Mouse (Mus musculus): Measurements from ENCODE around the gene H2afv. TPM values are rescaled to one million over a fixed set of nuclear protein-coding genes. Genes with fewer than 3 reads are reported as not detected.
"Not testable (repeated sequence)": the region's sequence is repeated elsewhere in the genome, so short reads cannot be mapped to it uniquely, and the experiment has no call there.

H2afv gene
- polyA plus RNA-seq, 1 experiment from 2014 or later, result 318 TPM

DNA sequence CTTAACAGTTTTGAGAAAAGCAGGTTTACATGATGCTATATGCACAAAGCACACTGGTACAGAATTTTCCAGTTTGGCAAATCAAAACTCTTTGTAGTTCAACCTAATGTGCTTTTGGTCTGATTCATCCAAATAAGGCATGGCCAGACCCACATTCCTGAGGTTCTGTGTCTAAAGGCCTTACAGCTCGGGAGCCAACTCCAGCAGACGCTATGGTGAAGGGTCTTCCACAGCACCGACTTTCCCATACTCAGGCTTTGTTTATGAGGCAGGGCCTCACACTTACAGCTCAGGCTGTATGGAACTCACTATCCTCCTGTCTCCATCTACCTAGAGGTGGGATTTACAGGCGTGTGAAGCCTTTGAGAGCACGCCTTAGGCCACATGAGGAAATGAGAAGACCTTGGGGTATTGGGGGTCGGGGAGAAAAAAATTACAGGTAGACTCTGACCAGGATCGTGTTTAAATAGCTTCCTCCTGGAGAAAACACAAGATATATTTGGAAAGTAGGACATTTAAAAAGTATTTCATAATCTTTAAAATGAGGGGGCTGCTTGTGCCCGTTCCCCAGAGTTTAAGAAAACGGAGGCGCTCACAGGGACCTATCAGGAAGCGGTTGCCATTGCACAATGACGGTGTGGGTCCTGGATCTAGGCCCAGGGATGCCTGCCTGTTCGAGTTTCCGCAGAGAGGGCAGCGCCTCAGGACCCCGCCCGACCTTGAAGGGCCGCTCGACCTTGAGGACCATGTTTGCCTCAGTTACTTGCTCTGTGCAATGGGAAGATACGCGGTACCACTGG, 29.3 kb downstream of the H2afv start, which contains the start of gene Ppia:
Gene Ppia (plus strand): TSS at position 693 of the 800 bp plus-strand sequence.
- Histone ChIP-seq H3K9me3 (replicated peaks) (no peaks in the 10 kb centered on the region), H3K36me3 (peaks cover 21% of the 10 kb centered on the region), H3K4me3 (peak within 1 kb of the TSS; percentile 86), H3K4me1 (replicated peaks) (peaks cover 28% of the 10 kb centered on the region), H3K9ac (peak within 1 kb of the TSS; percentile 92), H3K27ac (peak within 1 kb of the TSS; percentile 96), H3K4me2 (peak within 1 kb of the TSS; percentile 70), H3K27me3 (no peaks in the 10 kb centered on the region)
- peak; percentile 41; the same call in 1 of the 2 replicates for ATAC-seq (replicated peaks; ENCODE audit: insufficient number of reproducible peaks, insufficient read depth, low FRiP score, low read depth)
- 11% methylated on average over 21 of the region's 21 CpGs for WGBS

DNA sequence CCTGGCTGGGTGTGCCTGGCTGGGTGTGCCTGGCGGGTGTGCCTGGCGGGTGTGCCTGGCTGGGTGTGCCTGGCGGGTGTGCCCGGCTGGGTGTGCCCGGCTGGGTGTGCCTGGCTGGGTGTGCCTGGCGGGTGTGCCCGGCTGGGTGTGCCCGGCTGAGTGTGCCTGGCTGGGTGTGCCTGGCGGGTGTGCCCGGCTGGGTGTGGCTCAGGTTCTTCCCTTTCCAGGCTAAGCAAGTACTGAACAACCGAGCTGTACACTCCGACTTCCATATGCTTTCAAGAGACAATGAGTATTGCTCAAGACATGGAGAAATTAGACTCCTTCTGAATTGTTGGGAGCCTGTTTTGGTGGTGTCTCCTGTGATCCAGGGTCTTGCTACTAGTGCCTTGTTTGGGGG, 31.0 kb downstream of the H2afv start:
- Histone ChIP-seq H3K4me2 (no peak overlapping the region), H3K9ac (no peak overlapping the region), H3K4me1 (replicated peaks) (peaks cover 23% of the 10 kb centered on the region), H3K4me3 (no peak overlapping the region), H3K9me3 (replicated peaks) (no peaks in the 10 kb centered on the region), H3K36me3 (peaks cover 7% of the 10 kb centered on the region; the same call in 1 of the 2 replicates), H3K27ac (no peak overlapping the region), H3K27me3 (no peaks in the 10 kb centered on the region)
- ATAC-seq (replicated peaks; ENCODE audit: insufficient number of reproducible peaks, insufficient read depth, low FRiP score, low read depth), result no peak
- WGBS, result 94% methylated on average over 10 of the region's 12 CpGs

DNA sequence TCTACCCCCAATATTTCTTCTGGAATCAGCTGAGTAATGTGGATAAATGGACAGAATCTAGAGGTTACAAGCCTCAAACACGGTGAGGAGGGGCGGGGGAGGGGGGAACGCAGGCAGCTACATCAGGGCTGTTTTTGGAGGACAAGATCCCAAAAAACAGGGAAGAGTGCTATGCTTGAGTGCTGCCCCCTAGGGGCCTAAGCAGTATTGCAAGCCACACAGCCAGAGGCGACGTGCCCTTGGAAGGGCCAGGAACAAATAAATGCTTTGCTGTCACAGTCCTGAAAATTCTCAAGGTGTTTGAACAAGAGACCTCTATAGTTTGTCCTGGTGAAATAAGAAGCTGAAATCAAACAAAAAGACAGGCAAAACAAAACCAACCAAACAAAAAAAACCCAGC, 32.6 kb downstream of the H2afv start:
- 7% methylated on average over 5 of the region's 5 CpGs for WGBS
- H3K27me3 ChIP-seq, result no peaks in the 10 kb centered on the region
- H3K9ac ChIP-seq, result no peak overlapping the region
- H3K4me1 ChIP-seq (replicated peaks), result peaks cover 21% of the 10 kb centered on the region
- ATAC-seq (replicated peaks; ENCODE audit: insufficient number of reproducible peaks, insufficient read depth, low FRiP score, low read depth), result no peak
- H3K9me3 ChIP-seq (replicated peaks), result no peaks in the 10 kb centered on the region
- no peak overlapping the region for H3K27ac ChIP-seq
- no peak overlapping the region for H3K4me3 ChIP-seq
- H3K4me2 ChIP-seq, result no peak overlapping the region
- H3K36me3 ChIP-seq, result no peaks in the 10 kb centered on the region

DNA sequence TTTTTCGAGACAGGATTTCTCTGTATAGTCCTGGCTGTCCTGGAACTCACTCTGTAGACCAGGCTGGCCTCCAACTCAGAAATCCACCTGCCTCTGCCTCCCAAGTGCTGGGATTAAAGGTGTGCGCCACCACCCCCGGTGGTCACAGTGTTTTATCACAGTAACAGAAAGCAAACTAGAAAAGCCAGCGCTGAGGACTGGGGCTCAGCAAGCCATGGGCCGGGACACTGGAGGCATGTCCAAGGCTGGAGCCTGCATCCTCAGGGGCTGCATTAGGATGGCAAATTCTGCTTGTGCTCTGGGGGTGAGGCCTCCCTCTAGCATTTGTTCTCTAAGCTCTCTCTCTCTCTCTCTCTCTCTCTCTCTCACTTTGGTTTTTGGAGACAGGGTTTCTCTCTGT, 33.5 kb downstream of the H2afv start:
- not testable (repeated sequence) for H3K9ac ChIP-seq; H3K9me3 ChIP-seq (replicated peaks)
- 83% methylated on average over 5 of the region's 5 CpGs for WGBS

DNA sequence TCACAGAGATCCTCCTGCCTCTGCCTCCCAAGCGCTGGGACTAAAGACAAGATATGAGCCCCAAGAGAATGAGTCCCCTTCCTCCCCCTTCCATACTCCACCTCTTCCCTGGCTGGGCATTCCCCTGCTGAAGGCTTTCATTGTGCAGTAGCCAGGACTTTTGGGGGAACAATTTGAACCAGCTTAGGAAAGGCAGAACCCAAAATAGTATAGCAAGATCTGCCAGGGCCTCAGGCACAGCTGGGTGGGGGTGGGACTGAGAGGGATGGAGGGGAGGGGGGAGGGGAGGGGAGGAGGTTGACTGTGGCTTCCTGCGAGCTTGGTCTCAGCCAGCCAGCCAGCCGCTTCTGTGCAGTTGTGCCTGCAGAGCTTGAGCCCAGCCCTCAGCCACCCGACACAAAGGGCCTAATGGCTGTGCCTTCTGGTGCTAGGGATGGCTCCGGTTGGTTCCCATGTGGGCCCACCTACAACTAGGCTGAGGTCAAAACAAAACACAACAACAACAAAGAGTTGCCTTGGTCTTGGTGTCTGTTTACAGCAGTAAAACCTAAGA, 34.1 kb downstream of the H2afv start:
- Histone ChIP-seq H3K36me3 (no peaks in the 10 kb centered on the region), H3K4me2 (no peak overlapping the region), H3K27ac (no peak overlapping the region), H3K4me3 (no peak overlapping the region), H3K9ac (no peak overlapping the region), H3K27me3 (no peaks in the 10 kb centered on the region), H3K9me3 (replicated peaks) (no peaks in the 10 kb centered on the region), H3K4me1 (replicated peaks) (peaks cover 34% of the 10 kb centered on the region)
- WGBS, result 35% methylated on average over 5 of the region's 5 CpGs
- ATAC-seq (replicated peaks; ENCODE audit: insufficient number of reproducible peaks, insufficient read depth, low FRiP score, low read depth), result no peak

More for the DNA sequence above, 33.5 kb downstream of the H2afv start:
- not testable (repeated sequence) for H3K36me3 ChIP-seq; H3K27me3 ChIP-seq; H3K27ac ChIP-seq; ATAC-seq (replicated peaks; ENCODE audit: insufficient number of reproducible peaks, insufficient read depth, low FRiP score, low read depth); H3K4me2 ChIP-seq; H3K4me3 ChIP-seq
- peaks cover 30% of the 10 kb centered on the region for H3K4me1 ChIP-seq (replicated peaks)

DNA sequence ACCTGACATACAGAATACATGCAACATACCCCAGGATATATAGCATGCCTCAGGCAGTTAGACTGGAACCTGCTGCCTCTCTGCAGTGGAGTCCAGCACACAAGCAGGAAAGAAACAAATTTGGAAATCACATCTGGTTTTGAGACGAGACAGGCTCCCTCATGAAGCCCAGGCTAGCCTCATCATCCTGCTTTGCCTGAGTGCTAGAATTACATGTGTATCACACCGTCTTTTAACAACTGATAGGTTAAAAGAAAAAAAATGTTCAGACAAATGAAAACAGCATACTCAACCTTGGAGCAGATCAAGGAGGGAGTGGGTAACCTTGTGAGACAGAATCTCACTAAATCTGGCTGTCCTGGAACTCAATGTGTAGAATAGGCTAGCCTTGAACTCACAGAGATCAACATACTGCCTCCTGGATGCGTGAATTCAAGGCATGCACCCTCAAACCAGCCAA, 37.1 kb downstream of the H2afv start:
- WGBS, result 74% methylated on average over 3 of the region's 3 CpGs
- no peaks in the 10 kb centered on the region for H3K9me3 ChIP-seq (replicated peaks)
- no peak overlapping the region for H3K9ac ChIP-seq
- ATAC-seq (replicated peaks; ENCODE audit: insufficient number of reproducible peaks, insufficient read depth, low FRiP score, low read depth), result no peak
- peaks cover 23% of the 10 kb centered on the region for H3K36me3 ChIP-seq
- peak overlapping the region; percentile 91 for H3K27ac ChIP-seq
- H3K27me3 ChIP-seq, result no peaks in the 10 kb centered on the region
- H3K4me3 ChIP-seq, result no peak overlapping the region
- peaks cover 44% of the 10 kb centered on the region for H3K4me1 ChIP-seq (replicated peaks)
- H3K4me2 ChIP-seq, result no peak overlapping the region

DNA sequence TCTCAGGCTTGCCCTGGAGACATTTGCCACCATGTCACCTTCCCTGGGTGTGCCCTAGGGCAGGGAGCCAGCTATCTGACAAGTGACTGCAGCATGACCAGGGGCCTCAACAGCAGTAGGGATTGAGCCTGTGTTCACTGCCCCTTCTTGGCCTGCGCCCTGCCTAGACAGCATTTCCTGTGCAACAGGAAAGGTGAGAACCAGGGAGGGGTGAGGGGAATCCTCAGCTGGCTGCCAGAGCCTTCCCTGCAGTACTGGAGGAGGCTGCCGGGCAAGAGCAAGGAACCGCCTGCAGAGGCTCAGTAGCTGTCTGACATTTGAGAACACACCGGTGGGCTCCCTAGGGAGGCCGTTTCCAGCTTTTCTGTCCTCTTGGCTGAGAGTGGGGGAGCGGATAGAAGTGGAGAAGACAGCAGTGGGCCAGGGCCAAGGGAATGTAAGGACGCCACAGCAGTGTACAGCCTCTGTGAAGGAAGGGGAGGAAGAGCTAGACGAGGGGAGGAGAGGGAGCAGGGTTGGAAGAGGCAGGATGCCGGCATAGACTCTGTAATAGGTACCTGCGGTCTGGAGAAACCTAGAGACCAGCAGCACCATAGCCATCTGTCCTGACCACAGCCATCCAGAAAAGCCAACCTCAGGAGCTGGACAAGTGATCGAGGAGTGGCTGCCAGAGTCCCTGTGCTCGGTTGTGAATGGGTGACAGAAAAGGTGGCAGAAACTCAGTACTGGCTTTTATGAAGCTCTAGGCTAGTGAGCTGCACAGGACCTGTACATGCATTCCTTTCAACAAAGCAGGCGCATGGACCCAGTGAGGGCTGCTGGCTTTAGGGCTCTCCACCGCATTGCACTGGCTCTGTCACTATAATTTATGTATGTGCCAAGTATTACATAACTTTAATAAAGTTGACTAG, 37.7 kb downstream of the H2afv start:
- H3K9me3 ChIP-seq (replicated peaks), result no peaks in the 10 kb centered on the region
- H3K36me3 ChIP-seq, result peaks cover 30% of the 10 kb centered on the region
- H3K27ac ChIP-seq, result peak overlapping the region; percentile 91
- H3K27me3 ChIP-seq, result no peaks in the 10 kb centered on the region
- no peak overlapping the region for H3K4me3 ChIP-seq
- H3K9ac ChIP-seq, result peak overlapping the region; percentile 46
- H3K4me1 ChIP-seq (replicated peaks), result peaks cover 41% of the 10 kb centered on the region
- peak overlapping the region; percentile 38 for H3K4me2 ChIP-seq
- ATAC-seq (replicated peaks; ENCODE audit: insufficient number of reproducible peaks, insufficient read depth, low FRiP score, low read depth), result peak; percentile 60
- WGBS, result 28% methylated on average over 14 of the region's 14 CpGs

DNA sequence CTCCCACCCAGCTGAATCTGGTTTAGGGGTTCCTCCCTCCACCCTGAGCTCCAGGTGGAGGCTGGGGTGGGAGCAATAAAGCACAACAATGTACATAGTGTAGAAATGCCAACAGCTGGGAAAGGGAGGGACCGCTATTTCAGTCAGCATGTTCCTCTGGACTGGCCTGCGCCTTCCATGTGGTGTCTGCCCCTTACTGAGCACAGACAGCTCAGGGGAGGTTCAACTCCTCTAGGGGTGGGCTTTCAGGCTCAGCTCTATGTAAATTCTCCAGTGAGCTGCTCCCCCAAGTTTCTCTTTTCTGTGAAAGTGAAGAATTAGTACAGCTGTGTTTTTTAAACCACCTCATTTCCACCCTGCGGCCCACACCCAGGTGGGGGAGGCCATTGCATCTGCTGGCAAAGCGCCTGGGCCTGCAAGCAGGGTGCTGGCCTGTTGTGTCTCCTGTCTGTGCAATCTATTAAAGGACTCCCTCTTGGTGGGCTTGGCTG, 38.6 kb downstream of the H2afv start:
- 64% methylated on average over 4 of the region's 4 CpGs for WGBS

DNA sequence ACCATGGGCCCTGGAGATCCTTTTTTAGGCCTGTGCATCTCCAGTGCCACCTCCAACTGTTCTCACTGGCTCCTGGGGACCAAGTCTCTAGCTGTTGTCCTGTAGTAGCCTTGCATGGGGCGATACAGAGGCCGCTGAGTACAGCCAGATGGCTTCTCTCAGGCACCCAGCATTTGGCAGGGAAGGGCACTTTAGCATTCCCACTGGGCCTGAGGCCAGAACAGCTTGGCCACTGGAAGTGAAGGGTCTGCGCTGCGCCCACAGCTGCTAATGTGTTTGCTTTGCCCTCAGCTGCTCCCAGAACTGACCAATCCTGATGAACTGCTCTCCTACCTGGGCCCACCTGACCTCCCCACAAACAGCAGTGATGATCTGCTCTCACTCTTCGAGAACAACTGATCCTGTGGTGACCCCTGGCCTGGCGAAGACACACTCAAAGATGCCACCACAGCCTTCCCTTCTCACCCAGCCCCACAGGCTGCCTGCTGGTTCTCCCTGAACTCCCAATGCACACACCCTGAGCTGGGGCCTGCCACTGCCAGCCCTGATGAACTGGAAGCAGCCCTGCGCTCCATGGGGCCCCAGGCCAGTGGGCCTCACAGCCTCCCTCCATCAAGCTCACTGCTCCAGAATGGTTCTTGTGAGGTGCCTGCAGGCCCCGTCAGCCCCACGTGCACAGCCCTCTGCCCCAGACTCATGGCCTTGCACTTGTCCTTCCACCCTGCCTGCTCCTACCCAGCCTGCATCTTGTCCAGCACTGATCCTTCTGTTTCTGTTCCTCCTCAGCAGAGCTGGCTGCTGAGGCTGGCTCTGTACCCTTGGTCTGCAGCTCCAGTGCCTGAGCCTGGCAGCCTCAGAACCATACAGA, 39.3 kb downstream of the H2afv start:
- peak overlapping the region; percentile 91 for H3K27ac ChIP-seq
- no peaks in the 10 kb centered on the region for H3K27me3 ChIP-seq
- peaks cover 44% of the 10 kb centered on the region for H3K36me3 ChIP-seq
- no peaks in the 10 kb centered on the region for H3K9me3 ChIP-seq (replicated peaks)
- no peak overlapping the region for H3K4me3 ChIP-seq
- H3K9ac ChIP-seq, result peak overlapping the region; percentile 46; the same call in 1 of the 2 replicates
- WGBS, result 65% methylated on average over 9 of the region's 9 CpGs
- peak; percentile 38; the same call in 1 of the 2 replicates for ATAC-seq (replicated peaks; ENCODE audit: insufficient number of reproducible peaks, insufficient read depth, low FRiP score, low read depth)
- H3K4me1 ChIP-seq (replicated peaks), result peaks cover 35% of the 10 kb centered on the region
- no peak overlapping the region for H3K4me2 ChIP-seq

More for the DNA sequence above, 38.6 kb downstream of the H2afv start:
- Histone ChIP-seq H3K4me3 (no peak overlapping the region), H3K27ac (peak overlapping the region; percentile 91), H3K9me3 (replicated peaks) (no peaks in the 10 kb centered on the region), H3K36me3 (peaks cover 39% of the 10 kb centered on the region), H3K4me1 (replicated peaks) (peaks cover 38% of the 10 kb centered on the region), H3K4me2 (no peak overlapping the region), H3K27me3 (no peaks in the 10 kb centered on the region), H3K9ac (peak overlapping the region; percentile 46; the same call in 1 of the 2 replicates)
- no peak for ATAC-seq (replicated peaks; ENCODE audit: insufficient number of reproducible peaks, insufficient read depth, low FRiP score, low read depth)

DNA sequence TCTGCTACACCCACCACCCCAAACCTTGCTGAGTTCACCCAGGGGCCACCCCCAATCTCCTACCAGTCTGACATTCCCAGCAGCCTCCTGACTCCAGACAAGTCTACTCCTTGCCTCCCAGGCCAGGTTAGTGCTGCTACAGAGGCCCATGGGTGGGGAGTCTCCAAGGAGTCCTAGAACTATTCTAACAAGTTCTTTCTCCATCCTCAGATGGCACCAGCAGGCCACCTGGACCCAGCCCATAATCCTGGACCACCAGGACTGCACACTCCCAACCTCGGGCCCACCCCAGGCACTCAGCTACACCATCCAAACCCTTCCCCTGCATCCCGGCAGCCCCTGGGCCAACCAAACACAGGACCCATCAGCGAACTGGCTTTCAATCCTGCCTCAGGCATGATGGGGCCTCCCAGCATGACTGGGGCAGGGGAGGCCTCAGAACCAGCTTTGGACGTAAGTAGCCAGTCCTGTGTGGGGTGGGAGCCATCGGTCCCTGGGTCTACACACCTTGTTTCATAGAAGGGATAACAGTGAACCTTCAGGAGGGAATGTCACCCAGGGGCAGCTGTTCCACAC, 40.3 kb downstream of the H2afv start:
- H3K4me2 ChIP-seq, result no peak overlapping the region
- no peaks in the 10 kb centered on the region for H3K27me3 ChIP-seq
- H3K4me3 ChIP-seq, result no peak overlapping the region
- peak overlapping the region; percentile 91 for H3K27ac ChIP-seq
- H3K9me3 ChIP-seq (replicated peaks), result no peaks in the 10 kb centered on the region
- H3K4me1 ChIP-seq (replicated peaks), result peaks cover 35% of the 10 kb centered on the region
- no peak for ATAC-seq (replicated peaks; ENCODE audit: insufficient number of reproducible peaks, insufficient read depth, low FRiP score, low read depth)
- 0 out of 2 replicates have a peak overlapping the region, but pooled peaks have one; percentile 19 for H3K9ac ChIP-seq
- 90% methylated on average over 5 of the region's 5 CpGs for WGBS
- H3K36me3 ChIP-seq, result peaks cover 55% of the 10 kb centered on the region

Measured in heart, embryonic 15.5 days (tissue).